Mouse (Mus musculus) heart, embryonic 16.5 days (tissue): Measurements from ENCODE around the gene Olfr18. TPM values are rescaled to one million over a fixed set of nuclear protein-coding genes. Genes with fewer than 3 reads are reported as not detected.

Experiments
- ATAC-seq: fragments of 200-750 bp; cut with Nextera tagmentation; replicated peaks from 2 replicates; pipeline ENCODE4 v1.8.0; 2017; ENCODE audit warnings: moderate number of reproducible peaks; ENCODE audit not compliant: insufficient read depth, low FRiP score; ENCODE audit errors: extremely low read depth
- H3K27ac ChIP-seq: fragments of 300-500 bp; sonication (generic); 2 replicates; pipeline ENCODE4 v1.5.1; 2014; ENCODE audit warnings: mild to moderate bottlenecking, low read length, control low read depth, moderate library complexity
- H3K27me3 ChIP-seq: fragments of 300-500 bp; sonication (generic); 2 replicates; pipeline ENCODE4 v1.6.1; 2014; ENCODE audit warnings: low read length, mixed read lengths; ENCODE audit not compliant: control insufficient read depth, insufficient read depth
- H3K36me3 ChIP-seq: fragments of 300-500 bp; sonication (generic); 2 replicates; pipeline ENCODE4 v1.6.1; 2014; ENCODE audit not compliant: control insufficient read depth, insufficient read depth
- H3K4me1 ChIP-seq: fragments of 300-500 bp; sonication (generic); 2 replicates; pipeline ENCODE4 v1.6.1; 2014; ENCODE audit warnings: low read length, mixed read lengths; ENCODE audit not compliant: control insufficient read depth, insufficient read depth
- H3K4me2 ChIP-seq: fragments of 300-500 bp; sonication (generic); 2 replicates; pipeline ENCODE4 v1.6.1; 2014; ENCODE audit warnings: low read depth, mild to moderate bottlenecking, control low read depth, low read length
- H3K4me3 ChIP-seq: fragments of 300-500 bp; sonication (generic); 2 replicates; pipeline ENCODE4 v1.5.1; 2014; ENCODE audit warnings: mild to moderate bottlenecking, control low read depth, low read length
- H3K9ac ChIP-seq: fragments of 300-500 bp; sonication (generic); 2 replicates; pipeline ENCODE4 v1.6.1; 2014; ENCODE audit warnings: low read length, control low read depth
- H3K9me3 ChIP-seq: fragments of 300-500 bp; sonication (generic); replicated peaks from 2 replicates; pipeline ENCODE4 v1.6.1; 2016; ENCODE audit warnings: low read length; ENCODE audit not compliant: control insufficient read depth
- WGBS: fragments of 180-500 bp; shearing (Covaris S2); extraction: QIAGEN DNeasy Blood & Tissue Kit; methylation state at CpG from one replicate; pipeline ENCODE4 v1.1.7; 2014; 5-methylcytosine and 5-hydroxymethylcytosine counted together
- polyA plus RNA-seq: library from polyadenylated mRNA; unstranded; fragments of >200 nt; fragmentation: Nextera tagmentation; extraction: Ambion mirVana; gene quantifications from 2 replicates; pipeline ENCODE4 v1.2.1, GENCODE M21; 2015

Gene Olfr18
- polyA plus RNA-seq, 1 experiment from 2014 or later: not detected

- H3K9me3 ChIP-seq: no peaks in the 10 kb centered on the region
- H3K27me3 ChIP-seq: no peaks in the 10 kb centered on the region
- H3K9ac ChIP-seq: no peak within 1 kb of the TSS
- ATAC-seq: no peak
- H3K4me1 ChIP-seq: no peaks in the 10 kb centered on the region
- 75% methylated on average over 1 of the region's 1 CpGs for WGBS
- no peak within 1 kb of the TSS for H3K27ac ChIP-seq
- no peaks in the 10 kb centered on the region for H3K36me3 ChIP-seq
- H3K4me3 ChIP-seq: no peak within 1 kb of the TSS
- no peak within 1 kb of the TSS for H3K4me2 ChIP-seq
These were observed 53.8 kb downstream of the Olfr18 start, which contains the start of gene Olfr39 for GRCm38 (mm10) chr9:20282051-20282450. Gene Olfr39 (plus strand): TSS chr9:20282351.

Other genes with a start within 250 kb of the Olfr18 start
- gene Olfr868, start 237.5 kb downstream of the Olfr18 start, polyA plus RNA-seq: not detected in 2 replicates
- not detected in 2 replicates for gene Olfr869, start 207.1 kb downstream of the Olfr18 start, polyA plus RNA-seq
- not detected in 2 replicates for gene Olfr870, start 162.0 kb downstream of the Olfr18 start, polyA plus RNA-seq
- gene Olfr871, start 123.9 kb downstream of the Olfr18 start, polyA plus RNA-seq: not detected in 2 replicates
- not detected in 2 replicates for gene Olfr872, start 99.0 kb downstream of the Olfr18 start, polyA plus RNA-seq
- gene Olfr39, start 53.7 kb downstream of the Olfr18 start, polyA plus RNA-seq: not detected in 2 replicates
- not detected in 2 replicates for gene Olfr873, start 37.6 kb downstream of the Olfr18 start, polyA plus RNA-seq
- 29.1 and 31.0 TPM in 2 replicates for gene Zfp560, start 49.1 kb upstream of the Olfr18 start, polyA plus RNA-seq
- 7.8 and 9.1 TPM in 2 replicates for gene Zfp26, start 124.1 kb upstream of the Olfr18 start, polyA plus RNA-seq
- gene Zfp426, start 156.7 kb upstream of the Olfr18 start, polyA plus RNA-seq: 12.6 and 14.0 TPM in 2 replicates
- gene Zfp266, start 185.3 kb upstream of the Olfr18 start, polyA plus RNA-seq: 46.1 and 46.2 TPM in 2 replicates
- gene Zfp846, start 245.2 kb upstream of the Olfr18 start, polyA plus RNA-seq: 11.4 and 12.0 TPM in 2 replicates